Mouse (Mus musculus): ENCODE measurements around the gene Serpinh1. TPM values are rescaled to one million over a fixed set of nuclear protein-coding genes. Genes with fewer than 3 reads are reported as not detected.
A peak's percentile ranks its signal among the peaks of the same experiment; 100 is the strongest.

The Serpinh1 gene
- polyA plus RNA-seq (2015; fragmentation: Nextera tagmentation; extraction: Ambion mirVana), result 819 and 983 TPM in 2 replicates

DNA sequence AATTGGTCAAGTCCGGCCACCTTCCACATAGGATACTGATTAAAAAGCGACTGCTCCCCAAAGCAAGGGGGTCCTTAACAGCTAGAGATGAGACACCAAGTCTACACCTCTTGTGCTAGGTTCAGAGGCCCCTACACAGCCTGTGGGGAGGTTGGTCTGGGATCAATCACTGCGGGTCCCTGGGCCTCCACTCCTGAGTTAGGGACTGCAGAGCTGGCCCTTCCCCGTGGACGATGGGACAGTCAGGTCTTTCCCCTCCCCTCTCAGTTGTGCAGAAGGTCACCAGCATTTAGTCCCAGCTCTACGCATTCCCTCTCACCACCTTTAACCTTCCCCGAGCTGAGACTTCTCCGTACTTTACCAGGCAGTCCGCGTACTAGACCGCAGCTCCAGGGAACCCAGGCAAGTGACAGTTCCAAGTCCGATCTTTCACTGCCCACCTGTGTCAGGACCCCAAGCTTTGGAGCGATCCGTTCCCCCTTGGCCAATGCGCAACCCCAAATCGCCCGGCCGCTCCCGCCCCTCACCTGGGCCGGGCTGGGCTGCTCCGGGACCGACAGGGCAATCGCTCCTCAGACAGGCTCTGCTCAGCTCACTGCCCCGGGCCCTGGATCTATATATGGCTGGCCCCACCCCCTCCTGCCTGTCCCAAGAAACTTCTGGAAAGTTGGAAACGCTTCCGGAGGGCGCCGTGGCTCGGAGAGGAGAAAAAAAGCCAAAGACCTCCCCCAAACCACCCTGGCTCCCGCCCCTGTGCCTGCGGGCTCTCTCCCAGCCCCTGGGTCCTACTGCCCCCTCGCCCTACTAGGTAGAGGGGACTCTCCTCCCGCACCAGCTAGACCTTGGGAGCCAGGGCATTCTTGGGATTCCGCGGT, at the start of gene Serpinh1:
Gene Serpinh1 (minus strand): TSS at position 714 of the 875 bp plus-strand sequence.
- no peaks in the 10 kb centered on the region for H3K27me3 ChIP-seq (ENCODE audit: insufficient read depth, low read length)
- peaks cover 58% of the 10 kb centered on the region for H3K4me1 ChIP-seq (replicated peaks; ENCODE audit: insufficient read depth, low read length)
- H3K9me3 ChIP-seq (replicated peaks; ENCODE audit: low read length), result no peaks in the 10 kb centered on the region
- peak; percentile 98 for DNase-seq (ENCODE audit: low spot score)
- ATAC-seq (replicated peaks; ENCODE audit: low FRiP score, low read depth), result peak; percentile 89
- H3K36me3 ChIP-seq (ENCODE audit: insufficient read depth, low read length), result peaks cover 14% of the 10 kb centered on the region
- H3K27ac ChIP-seq, result peak within 1 kb of the TSS; percentile 96
- peak within 1 kb of the TSS; percentile 90 for H3K9ac ChIP-seq (ENCODE audit: low read depth, low read length)
- 1% methylated on average over 35 of the region's 35 CpGs for WGBS
- peak within 1 kb of the TSS; percentile 95 for H3K4me2 ChIP-seq (ENCODE audit: low read length)
- H3K4me3 ChIP-seq (replicated peaks; ENCODE audit: low read depth, low read length), result peak within 1 kb of the TSS; percentile 82
- peak; percentile 15; the same call in 1 of the 2 replicates for TF ChIP-seq CTCF (IDR thresholded peaks at IDR 0.05; ENCODE audit: low read depth)

DNA sequence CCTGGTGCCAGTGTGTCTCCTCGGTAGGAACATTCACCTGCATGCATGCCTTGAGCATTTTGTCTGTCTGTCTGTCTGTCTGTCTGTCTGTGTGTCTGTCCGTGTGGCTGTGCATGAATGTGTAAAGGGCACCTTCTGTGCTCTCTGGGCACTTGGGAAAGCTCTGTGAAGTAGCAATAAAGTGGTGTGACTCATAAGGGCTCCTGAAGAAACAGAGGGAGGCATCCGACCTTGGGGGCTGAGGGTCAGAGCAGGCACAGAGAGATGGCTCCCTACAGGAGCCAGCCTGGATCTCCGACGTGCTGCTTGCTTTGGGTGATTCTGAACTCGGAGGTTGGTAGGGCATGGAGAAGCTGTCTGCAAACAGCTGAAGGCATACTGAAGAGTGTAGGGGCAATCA, 49.4 kb upstream of the Serpinh1 start:
- Histone ChIP-seq H3K36me3 (ENCODE audit: insufficient read depth, low read length) (no peaks in the 10 kb centered on the region), H3K9ac (ENCODE audit: low read depth, low read length) (no peak overlapping the region), H3K4me3 (replicated peaks; ENCODE audit: low read depth, low read length) (no peak overlapping the region), H3K27ac (no peak overlapping the region), H3K9me3 (replicated peaks; ENCODE audit: low read length) (no peaks in the 10 kb centered on the region), H3K4me2 (ENCODE audit: low read length) (no peak overlapping the region), H3K27me3 (ENCODE audit: insufficient read depth, low read length) (no peaks in the 10 kb centered on the region), H3K4me1 (replicated peaks; ENCODE audit: insufficient read depth, low read length) (0 out of 2 replicates have a peak, but pooled peaks cover 2% of the 10 kb centered on the region)
- TF ChIP-seq CTCF (IDR thresholded peaks at IDR 0.05; ENCODE audit: low read depth), result no peak
- DNase-seq (ENCODE audit: low spot score), result no peak
- 66% methylated on average over 6 of the region's 6 CpGs for WGBS
- ATAC-seq (replicated peaks; ENCODE audit: low FRiP score, low read depth), result no peak

DNA sequence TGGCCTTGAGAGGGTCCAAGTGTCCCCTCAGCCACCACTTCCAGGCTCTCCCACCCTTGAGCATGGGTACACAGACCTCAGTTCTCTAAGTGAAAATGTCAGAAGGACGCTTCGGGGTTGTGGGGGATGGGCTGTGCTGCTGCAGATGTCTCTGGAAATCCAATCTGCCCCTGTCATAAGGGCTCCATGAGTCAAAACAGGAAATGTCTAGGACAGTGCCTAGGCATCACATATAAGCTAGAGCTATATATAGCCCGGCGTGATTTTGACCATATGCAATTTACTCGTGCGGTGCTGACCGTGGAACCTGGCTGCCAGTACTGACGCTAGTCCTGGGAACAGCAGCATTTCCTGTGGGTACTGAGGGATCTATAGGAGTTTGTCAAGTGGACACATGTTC, 48.3 kb upstream of the Serpinh1 start:
- Histone ChIP-seq H3K27ac (no peak overlapping the region), H3K4me2 (ENCODE audit: low read length) (no peak overlapping the region), H3K4me1 (replicated peaks; ENCODE audit: insufficient read depth, low read length) (0 out of 2 replicates have a peak, but pooled peaks cover 3% of the 10 kb centered on the region), H3K9me3 (replicated peaks; ENCODE audit: low read length) (no peaks in the 10 kb centered on the region), H3K27me3 (ENCODE audit: insufficient read depth, low read length) (no peaks in the 10 kb centered on the region), H3K36me3 (ENCODE audit: insufficient read depth, low read length) (no peaks in the 10 kb centered on the region), H3K4me3 (replicated peaks; ENCODE audit: low read depth, low read length) (no peak overlapping the region), H3K9ac (ENCODE audit: low read depth, low read length) (no peak overlapping the region)
- DNase-seq (ENCODE audit: low spot score) (peak; percentile 33), ATAC-seq (replicated peaks; ENCODE audit: low FRiP score, low read depth) (0 out of 2 replicates have a peak, but pooled peaks have one; percentile 15)
- TF ChIP-seq CTCF (IDR thresholded peaks at IDR 0.05; ENCODE audit: low read depth), result no peak
- WGBS, result 61% methylated on average over 8 of the region's 8 CpGs

DNA sequence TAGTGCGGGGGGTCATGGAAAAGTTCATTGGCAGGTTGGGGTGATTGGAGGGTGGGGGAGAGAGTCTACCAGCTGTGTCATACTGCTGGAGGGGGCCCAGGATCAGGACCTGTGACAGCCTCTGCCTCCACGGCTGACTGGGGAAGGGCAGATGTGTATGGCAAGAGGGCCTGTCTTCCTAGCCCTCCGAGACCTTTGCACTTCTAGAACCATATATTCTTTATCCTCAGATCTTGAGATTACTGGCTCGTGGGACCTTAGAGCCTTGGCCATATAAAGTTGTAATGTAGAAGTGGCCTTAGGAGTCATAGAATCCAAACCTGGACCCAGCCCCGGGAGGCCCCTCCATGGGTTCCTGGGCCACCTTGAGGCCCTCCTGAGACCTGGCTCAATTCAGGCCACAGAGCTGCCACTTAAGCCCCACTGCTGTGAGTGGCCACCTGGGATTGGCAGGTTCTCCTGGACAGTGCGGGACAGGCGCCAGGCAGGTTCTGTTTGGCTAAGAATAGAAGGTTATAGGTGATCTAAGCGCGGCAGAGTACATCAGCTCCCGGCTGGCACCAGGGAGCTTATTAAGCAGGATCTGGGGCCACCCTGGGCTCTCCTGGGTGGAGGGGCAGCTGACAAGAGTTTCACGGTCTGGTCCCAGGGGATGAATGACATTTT, 44.1 kb upstream of the Serpinh1 start:
- H3K27ac ChIP-seq, result no peak overlapping the region
- no peak for TF ChIP-seq CTCF (IDR thresholded peaks at IDR 0.05; ENCODE audit: low read depth)

DNA sequence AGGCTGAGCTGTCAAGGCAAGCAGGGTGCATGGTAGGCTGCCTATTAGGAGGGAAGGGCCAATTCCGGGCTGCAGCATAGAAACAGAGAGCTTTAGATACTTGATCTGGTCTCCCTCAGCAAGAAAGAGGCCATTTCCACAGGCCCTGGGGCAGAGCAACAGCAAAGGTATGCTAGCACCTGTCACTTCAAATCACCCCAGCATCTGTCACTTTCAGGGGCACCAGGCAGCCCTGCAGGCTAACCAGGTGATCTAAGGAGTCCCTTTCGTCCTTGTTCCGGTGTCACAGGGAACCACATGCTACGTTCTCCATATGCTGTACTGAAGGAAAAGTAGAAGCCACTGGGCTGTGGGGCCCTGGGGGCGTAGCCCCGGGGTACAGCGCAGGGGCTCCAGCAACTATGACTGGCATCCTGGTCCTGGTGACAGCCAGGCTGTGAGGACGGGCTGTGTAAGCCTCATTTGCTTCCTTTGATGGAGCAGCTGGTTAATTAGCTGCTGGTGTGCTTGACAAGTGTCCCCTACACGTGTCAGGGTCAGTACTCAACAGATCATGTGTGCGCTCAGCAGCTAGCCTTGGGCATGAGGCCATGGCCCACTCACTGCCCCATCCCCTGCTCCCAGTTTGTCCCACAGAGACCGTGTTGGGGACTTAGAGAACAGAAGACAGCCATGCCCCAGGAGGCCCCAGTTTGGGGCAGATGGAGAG, 43.0 kb upstream of the Serpinh1 start:
- Histone ChIP-seq H3K36me3 (ENCODE audit: insufficient read depth, low read length) (0 out of 2 replicates have a peak, but pooled peaks cover 3% of the 10 kb centered on the region), H3K4me3 (replicated peaks; ENCODE audit: low read depth, low read length) (no peak overlapping the region), H3K4me1 (replicated peaks; ENCODE audit: insufficient read depth, low read length) (0 out of 2 replicates have a peak, but pooled peaks cover 3% of the 10 kb centered on the region), H3K27me3 (ENCODE audit: insufficient read depth, low read length) (no peaks in the 10 kb centered on the region), H3K9me3 (replicated peaks; ENCODE audit: low read length) (no peaks in the 10 kb centered on the region), H3K9ac (ENCODE audit: low read depth, low read length) (no peak overlapping the region), H3K4me2 (ENCODE audit: low read length) (no peak overlapping the region), H3K27ac (no peak overlapping the region)
- 60% methylated on average over 11 of the region's 11 CpGs for WGBS
- no peak for DNase-seq (ENCODE audit: low spot score)
- ATAC-seq (replicated peaks; ENCODE audit: low FRiP score, low read depth), result no peak; the same call in 1 of the 2 replicates
- no peak for TF ChIP-seq CTCF (IDR thresholded peaks at IDR 0.05; ENCODE audit: low read depth)

More for the DNA sequence above, 44.1 kb upstream of the Serpinh1 start:
- Histone ChIP-seq H3K9ac (ENCODE audit: low read depth, low read length) (no peak overlapping the region), H3K4me2 (ENCODE audit: low read length) (no peak overlapping the region), H3K4me3 (replicated peaks; ENCODE audit: low read depth, low read length) (no peak overlapping the region), H3K27me3 (ENCODE audit: insufficient read depth, low read length) (no peaks in the 10 kb centered on the region), H3K36me3 (ENCODE audit: insufficient read depth, low read length) (0 out of 2 replicates have a peak, but pooled peaks cover under 1% of the 10 kb centered on the region), H3K4me1 (replicated peaks; ENCODE audit: insufficient read depth, low read length) (0 out of 2 replicates have a peak, but pooled peaks cover 3% of the 10 kb centered on the region), H3K9me3 (replicated peaks; ENCODE audit: low read length) (no peaks in the 10 kb centered on the region)
- ATAC-seq (replicated peaks; ENCODE audit: low FRiP score, low read depth) (no peak), DNase-seq (ENCODE audit: low spot score) (no peak)
- 64% methylated on average over 11 of the region's 11 CpGs for WGBS
